Mouse (Mus musculus) forebrain, embryonic 14.5 days (tissue): ENCODE data around the gene Rnf213. TPM values are rescaled to one million over a fixed set of nuclear protein-coding genes. Genes with fewer than 3 reads are reported as not detected.

Experiments
- ATAC-seq: fragments of 200-750 bp; cut with Nextera tagmentation; 2 replicates; pipeline ENCODE4 v1.8.0; 2017; ENCODE audit warnings: mild to moderate bottlenecking, moderate library complexity
- DNase-seq: peaks from one replicate; pipeline ENCODE4 v3.0.0-alpha.2; 2015; ENCODE audit warnings: low spot score
- H3K27ac ChIP-seq: fragments of 300-500 bp; sonication (generic); 2 replicates; pipeline ENCODE4 v1.5.1; 2014; ENCODE audit warnings: low read depth, mild to moderate bottlenecking, control low read depth, low read length, moderate library complexity
- H3K27me3 ChIP-seq: fragments of 300-500 bp; sonication (generic); replicated peaks from 2 replicates; pipeline ENCODE4 v1.6.1; 2014; ENCODE audit warnings: low read length, control low read depth, mixed read lengths; ENCODE audit not compliant: control insufficient read depth, insufficient read depth
- H3K36me3 ChIP-seq: fragments of 300-500 bp; sonication (generic); 2 replicates; pipeline ENCODE4 v1.6.1; 2014; ENCODE audit warnings: low read length, control low read depth; ENCODE audit not compliant: control insufficient read depth, insufficient read depth
- H3K4me1 ChIP-seq: fragments of 300-500 bp; sonication (generic); 2 replicates; pipeline ENCODE4 v1.6.1; 2014; ENCODE audit warnings: antibody characterized with exemption, low read length, control low read depth; ENCODE audit not compliant: control insufficient read depth, insufficient read depth
- H3K4me2 ChIP-seq: fragments of 300-500 bp; sonication (generic); 2 replicates; pipeline ENCODE4 v1.6.1; 2014; ENCODE audit warnings: mild to moderate bottlenecking, control low read depth, low read length
- H3K4me3 ChIP-seq: fragments of 300-500 bp; sonication (generic); 2 replicates; pipeline ENCODE4 v1.5.1; 2014; ENCODE audit warnings: low read depth, low read length, control low read depth
- H3K9ac ChIP-seq: fragments of 300-500 bp; sonication (generic); 2 replicates; pipeline ENCODE4 v1.6.1; 2014; ENCODE audit warnings: mild to moderate bottlenecking, low read length, control low read depth, moderate library complexity
- H3K9me3 ChIP-seq: fragments of 300-500 bp; sonication (generic); replicated peaks from 2 replicates; pipeline ENCODE4 v1.6.1; 2016; ENCODE audit warnings: low read length, control low read depth, mixed read lengths; ENCODE audit not compliant: control insufficient read depth
- WGBS: fragments of 180-500 bp; shearing (Covaris S2); extraction: QIAGEN DNeasy Blood & Tissue Kit; methylation state at CpG from one replicate; pipeline ENCODE4 v1.1.7; 2014; 5-methylcytosine and 5-hydroxymethylcytosine counted together
- polyA plus RNA-seq: library from polyadenylated mRNA; unstranded; fragments of >200 nt; fragmentation: Nextera tagmentation; extraction: Ambion mirVana; gene quantifications from 2 replicates; pipeline ENCODE4 v1.2.1, GENCODE M21; 2014

Rnf213 gene
- polyA plus RNA-seq: 1.3 and 1.5 TPM in 2 replicates

- peaks cover 67% of the 10 kb centered on the region for H3K27me3 ChIP-seq
These were observed at the start of gene Rnf213 for GRCm38 (mm10) chr11:119392800-119393482. TSS of gene Rnf213 (plus strand) at chr11:119393100.

GRCm38 (mm10) chr11:119344178-119344577 lies 48.7 kb upstream of the Rnf213 start:
- Histone ChIP-seq H3K27me3 (no peaks in the 10 kb centered on the region), H3K36me3 (no peaks in the 10 kb centered on the region), H3K4me2 (no peak overlapping the region), H3K9ac (no peak overlapping the region), H3K4me3 (no peak overlapping the region), H3K4me1 (no peaks in the 10 kb centered on the region), H3K9me3 (no peaks in the 10 kb centered on the region), H3K27ac (no peak overlapping the region)
- ATAC-seq (no peak), DNase-seq (no peak)
- WGBS: 92% methylated on average over 8 of the region's 8 CpGs

More at GRCm38 (mm10) chr11:119392800-119393482, at the start of gene Rnf213:
- ATAC-seq (peak; percentile 45; the same call in 1 of the 2 replicates), DNase-seq (peak; percentile 58)
- no peak within 1 kb of the TSS for H3K27ac ChIP-seq
- under 1% methylated on average over 19 of the region's 19 CpGs for WGBS
- H3K4me1 ChIP-seq: no peaks in the 10 kb centered on the region; the same call in 1 of the 2 replicates
- peak within 1 kb of the TSS; percentile 54 for H3K9ac ChIP-seq
- H3K4me2 ChIP-seq: peak within 1 kb of the TSS; percentile 67
- no peaks in the 10 kb centered on the region for H3K9me3 ChIP-seq
- peak within 1 kb of the TSS; percentile 41 for H3K4me3 ChIP-seq
- no peaks in the 10 kb centered on the region for H3K36me3 ChIP-seq

GRCm38 (mm10) chr11:119344865-119345264 lies 48.0 kb upstream of the Rnf213 start:
- Histone ChIP-seq H3K9me3 (no peaks in the 10 kb centered on the region), H3K4me2 (no peak overlapping the region), H3K9ac (no peak overlapping the region), H3K4me3 (no peak overlapping the region), H3K27ac (no peak overlapping the region), H3K4me1 (no peaks in the 10 kb centered on the region), H3K27me3 (no peaks in the 10 kb centered on the region), H3K36me3 (no peaks in the 10 kb centered on the region)
- whole genome bisulfite sequencing: 75% methylated on average over 6 of the region's 6 CpGs
- DNase-seq (no peak), ATAC-seq (no peak)

- H3K4me1 ChIP-seq: no peaks in the 10 kb centered on the region
- H3K4me2 ChIP-seq: no peak overlapping the region
- no peaks in the 10 kb centered on the region for H3K27me3 ChIP-seq
- no peak for DNase-seq
- H3K36me3 ChIP-seq: no peaks in the 10 kb centered on the region
- H3K4me3 ChIP-seq: no peak overlapping the region
- H3K9ac ChIP-seq: no peak overlapping the region
- no peak for ATAC-seq
- H3K9me3 ChIP-seq: no peaks in the 10 kb centered on the region
- 86% methylated on average over 4 of the region's 4 CpGs for WGBS
- no peak overlapping the region for H3K27ac ChIP-seq
These were observed 45.8 kb upstream of the Rnf213 start for GRCm38 (mm10) chr11:119347125-119347524.

GRCm38 (mm10) chr11:119352113-119352512 lies 40.8 kb upstream of the Rnf213 start:
- Histone ChIP-seq H3K27ac (no peak overlapping the region), H3K27me3 (no peaks in the 10 kb centered on the region), H3K36me3 (no peaks in the 10 kb centered on the region), H3K9ac (no peak overlapping the region), H3K4me3 (no peak overlapping the region), H3K4me2 (no peak overlapping the region), H3K4me1 (peaks cover 6% of the 10 kb centered on the region; the same call in 1 of the 2 replicates), H3K9me3 (no peaks in the 10 kb centered on the region)
- ATAC-seq: no peak
- 76% methylated on average over 7 of the region's 7 CpGs for WGBS
- no peak for DNase-seq

GRCm38 (mm10) chr11:119353946-119354345 lies 39.0 kb upstream of the Rnf213 start:
- H3K27ac ChIP-seq: no peak overlapping the region
- no peak overlapping the region for H3K4me3 ChIP-seq
- peaks cover 6% of the 10 kb centered on the region; the same call in 1 of the 2 replicates for H3K4me1 ChIP-seq
- DNase-seq (no peak), ATAC-seq (no peak)
- no peaks in the 10 kb centered on the region for H3K36me3 ChIP-seq
- H3K4me2 ChIP-seq: no peak overlapping the region
- H3K9ac ChIP-seq: no peak overlapping the region
- H3K27me3 ChIP-seq: no peaks in the 10 kb centered on the region
- H3K9me3 ChIP-seq: no peaks in the 10 kb centered on the region
- 91% methylated on average over 4 of the region's 4 CpGs for WGBS

GRCm38 (mm10) chr11:119354798-119355442 lies 38.0 kb upstream of the Rnf213 start:
- DNase-seq (no peak), ATAC-seq (no peak)
- Histone ChIP-seq H3K4me3 (peak overlapping the region; percentile 58), H3K4me2 (peak overlapping the region; percentile 98), H3K27me3 (no peaks in the 10 kb centered on the region), H3K9me3 (no peaks in the 10 kb centered on the region), H3K4me1 (peaks cover 6% of the 10 kb centered on the region; the same call in 1 of the 2 replicates), H3K36me3 (no peaks in the 10 kb centered on the region), H3K27ac (no peak overlapping the region), H3K9ac (peak overlapping the region; percentile 72)
- 10% methylated on average over 23 of the region's 23 CpGs for WGBS

- DNase-seq: peak; percentile 76
- H3K4me2 ChIP-seq: peak within 1 kb of the TSS; percentile 98
- H3K4me3 ChIP-seq: peak within 1 kb of the TSS; percentile 58
- 1% methylated on average over 37 of the region's 40 CpGs for WGBS
- peak; percentile 94 for ATAC-seq
- H3K9me3 ChIP-seq: no peaks in the 10 kb centered on the region
- peak within 1 kb of the TSS; percentile 72 for H3K9ac ChIP-seq
- peaks cover 6% of the 10 kb centered on the region; the same call in 1 of the 2 replicates for H3K4me1 ChIP-seq
- H3K27ac ChIP-seq: no peak within 1 kb of the TSS
- H3K36me3 ChIP-seq: no peaks in the 10 kb centered on the region
- no peaks in the 10 kb centered on the region for H3K27me3 ChIP-seq
These were observed 37.2 kb upstream of the Rnf213 start, which contains the start of the genes Sgsh and Slc26a11 for GRCm38 (mm10) chr11:119355443-119356385. TSS of gene Sgsh (minus strand) at chr11:119355536. TSS of gene Slc26a11 (plus strand) at chr11:119355557.
